Mouse (Mus musculus) forebrain, embryonic 11.5 days (tissue): ENCODE data around the gene Dnajc13. TPM values are rescaled to one million over a fixed set of nuclear protein-coding genes. Genes with fewer than 3 reads are reported as not detected.
A peak's percentile ranks its signal among the peaks of the same experiment; 100 is the strongest.

Experiments
- ATAC-seq: fragments of 200-750 bp; cut with Nextera tagmentation; replicated peaks from 2 replicates; pipeline ENCODE4 v1.8.0; 2017; ENCODE audit warnings: moderate TSS enrichment; ENCODE audit not compliant: low FRiP score
- DNase-seq: peaks from one replicate; pipeline ENCODE4 v3.0.0-alpha.2; 2017; ENCODE audit warnings: low spot score
- H3K27ac ChIP-seq: fragments of 300-500 bp; sonication (generic); 2 replicates; pipeline ENCODE4 v1.5.1; 2014; ENCODE audit warnings: low read depth, low read length
- H3K27me3 ChIP-seq: fragments of 300-500 bp; sonication (generic); 2 replicates; pipeline ENCODE4 v1.6.1; 2014; ENCODE audit warnings: mild to moderate bottlenecking, low read length, mixed read lengths; ENCODE audit not compliant: control insufficient read depth, insufficient read depth
- H3K36me3 ChIP-seq: fragments of 300-500 bp; sonication (generic); 2 replicates; pipeline ENCODE4 v1.6.1; 2014; ENCODE audit warnings: mild to moderate bottlenecking, low read length, moderate library complexity, mixed read lengths; ENCODE audit not compliant: control insufficient read depth, insufficient read depth
- H3K4me1 ChIP-seq: fragments of 300-500 bp; sonication (generic); replicated peaks from 2 replicates; pipeline ENCODE4 v1.6.1; 2014; ENCODE audit warnings: low read length, mixed read lengths; ENCODE audit not compliant: control insufficient read depth, insufficient read depth
- H3K4me2 ChIP-seq: fragments of 300-500 bp; sonication (generic); 2 replicates; pipeline ENCODE4 v1.6.1; 2014; ENCODE audit warnings: low read depth, mild to moderate bottlenecking, low read length, moderate library complexity, mixed read lengths; ENCODE audit not compliant: severe bottlenecking
- H3K4me3 ChIP-seq: fragments of 300-500 bp; sonication (generic); 2 replicates; pipeline ENCODE4 v1.5.1; 2014; ENCODE audit warnings: low read depth, low read length
- H3K9ac ChIP-seq: fragments of 300-500 bp; sonication (generic); 2 replicates; pipeline ENCODE4 v1.6.1; 2014; ENCODE audit warnings: low read length
- H3K9me3 ChIP-seq: fragments of 300-500 bp; sonication (generic); 2 replicates; pipeline ENCODE4 v1.6.1; 2016; ENCODE audit warnings: low read length, mixed read lengths; ENCODE audit not compliant: control insufficient read depth
- WGBS: fragments of 180-500 bp; shearing (Covaris S2); extraction: QIAGEN DNeasy Blood & Tissue Kit; methylation state at CpG from one replicate; pipeline ENCODE4 v1.1.7; 2014; 5-methylcytosine and 5-hydroxymethylcytosine counted together
- polyA plus RNA-seq: library from polyadenylated mRNA; unstranded; fragments of >200 nt; fragmentation: Nextera tagmentation; extraction: Ambion mirVana; gene quantifications from 2 replicates; pipeline ENCODE4 v1.2.1, GENCODE M21; 2014

Dnajc13 gene
- polyA plus RNA-seq: 23.2 and 24.1 TPM in 2 replicates

- under 1% methylated on average over 44 of the region's 60 CpGs for WGBS
- Histone ChIP-seq H3K9ac (peak within 1 kb of the TSS; percentile 87), H3K36me3 (no peaks in the 10 kb centered on the region), H3K4me3 (peak within 1 kb of the TSS; percentile 95), H3K9me3 (no peaks in the 10 kb centered on the region), H3K27me3 (no peaks in the 10 kb centered on the region), H3K4me1 (peaks cover 2% of the 10 kb centered on the region; the same call in 1 of the 2 replicates), H3K4me2 (peak within 1 kb of the TSS; percentile 47), H3K27ac (peak within 1 kb of the TSS; percentile 80)
- ATAC-seq (peak; percentile 97), DNase-seq (peak; percentile 99)
Observed at GRCm38 (mm10) chr9:104262823-104263352, at the start of gene Dnajc13. TSS of gene Dnajc13 (minus strand) at chr9:104262930.

- H3K4me3 ChIP-seq: no peak overlapping the region
- no peak overlapping the region for H3K4me2 ChIP-seq
- no peaks in the 10 kb centered on the region for H3K9me3 ChIP-seq
- DNase-seq (peak; percentile 86), ATAC-seq (0 out of 2 replicates have a peak, but pooled peaks have one; percentile 30)
- H3K4me1 ChIP-seq: no peaks in the 10 kb centered on the region
- WGBS: 13% methylated on average over 6 of the region's 6 CpGs
- H3K9ac ChIP-seq: no peak overlapping the region
- H3K27ac ChIP-seq: no peak overlapping the region
- H3K27me3 ChIP-seq: no peaks in the 10 kb centered on the region
- H3K36me3 ChIP-seq: no peaks in the 10 kb centered on the region
Observed at GRCm38 (mm10) chr9:104306734-104307133, 44.0 kb upstream of the Dnajc13 start.

- 92% methylated on average over 6 of the region's 6 CpGs for WGBS
Observed at GRCm38 (mm10) chr9:104305333-104306111, 42.8 kb upstream of the Dnajc13 start.

GRCm38 (mm10) chr9:104304800-104305199 lies 42.1 kb upstream of the Dnajc13 start:
- Histone ChIP-seq H3K4me3 (no peak overlapping the region), H3K27me3 (no peaks in the 10 kb centered on the region), H3K9me3 (no peaks in the 10 kb centered on the region), H3K9ac (no peak overlapping the region), H3K4me2 (no peak overlapping the region), H3K27ac (no peak overlapping the region), H3K36me3 (no peaks in the 10 kb centered on the region), H3K4me1 (no peaks in the 10 kb centered on the region)
- DNase-seq (no peak), ATAC-seq (no peak)
- WGBS: 84% methylated on average over 10 of the region's 10 CpGs

More at GRCm38 (mm10) chr9:104305333-104306111, 42.8 kb upstream of the Dnajc13 start:
- DNase-seq (no peak), ATAC-seq (no peak)
- Histone ChIP-seq H3K27ac (no peak overlapping the region), H3K9me3 (no peaks in the 10 kb centered on the region), H3K4me1 (no peaks in the 10 kb centered on the region), H3K4me3 (no peak overlapping the region), H3K27me3 (no peaks in the 10 kb centered on the region), H3K4me2 (no peak overlapping the region), H3K36me3 (no peaks in the 10 kb centered on the region), H3K9ac (no peak overlapping the region)

GRCm38 (mm10) chr9:104304376-104304775 lies 41.6 kb upstream of the Dnajc13 start:
- WGBS: 74% methylated on average over 4 of the region's 4 CpGs
- H3K36me3 ChIP-seq: no peaks in the 10 kb centered on the region
- H3K4me2 ChIP-seq: no peak overlapping the region
- H3K27ac ChIP-seq: no peak overlapping the region
- no peak overlapping the region for H3K9ac ChIP-seq
- ATAC-seq (no peak), DNase-seq (no peak)
- H3K4me3 ChIP-seq: no peak overlapping the region
- H3K4me1 ChIP-seq: no peaks in the 10 kb centered on the region
- no peaks in the 10 kb centered on the region for H3K27me3 ChIP-seq
- H3K9me3 ChIP-seq: no peaks in the 10 kb centered on the region

- H3K27ac ChIP-seq: no peak overlapping the region
- WGBS: 84% methylated on average over 12 of the region's 12 CpGs
- no peaks in the 10 kb centered on the region for H3K9me3 ChIP-seq
Observed at GRCm38 (mm10) chr9:104300569-104300968, 37.8 kb upstream of the Dnajc13 start.

GRCm38 (mm10) chr9:104297041-104297440 lies 34.3 kb upstream of the Dnajc13 start:
- no peaks in the 10 kb centered on the region for H3K36me3 ChIP-seq
- H3K9me3 ChIP-seq: no peaks in the 10 kb centered on the region
- no peak overlapping the region for H3K4me3 ChIP-seq
- no peaks in the 10 kb centered on the region for H3K4me1 ChIP-seq
- H3K9ac ChIP-seq: no peak overlapping the region
- WGBS: 71% methylated on average over 3 of the region's 3 CpGs
- no peak for DNase-seq
- ATAC-seq: no peak
- no peaks in the 10 kb centered on the region for H3K27me3 ChIP-seq
- no peak overlapping the region for H3K4me2 ChIP-seq
- no peak overlapping the region for H3K27ac ChIP-seq

More at GRCm38 (mm10) chr9:104300569-104300968, 37.8 kb upstream of the Dnajc13 start:
- Histone ChIP-seq H3K36me3 (no peaks in the 10 kb centered on the region), H3K9ac (no peak overlapping the region), H3K4me3 (no peak overlapping the region), H3K4me1 (no peaks in the 10 kb centered on the region), H3K4me2 (no peak overlapping the region), H3K27me3 (no peaks in the 10 kb centered on the region)
- DNase-seq (no peak), ATAC-seq (no peak)

GRCm38 (mm10) chr9:104284934-104285333 lies 22.2 kb upstream of the Dnajc13 start:
- H3K27ac ChIP-seq: no peak overlapping the region
- ATAC-seq (no peak), DNase-seq (no peak)
- H3K9me3 ChIP-seq: no peaks in the 10 kb centered on the region
- no peaks in the 10 kb centered on the region for H3K4me1 ChIP-seq
- 85% methylated on average over 6 of the region's 6 CpGs for WGBS
- H3K27me3 ChIP-seq: no peaks in the 10 kb centered on the region
- no peak overlapping the region for H3K4me3 ChIP-seq
- H3K9ac ChIP-seq: no peak overlapping the region
- H3K36me3 ChIP-seq: no peaks in the 10 kb centered on the region
- no peak overlapping the region for H3K4me2 ChIP-seq
